Mouse (Mus musculus) thymus, postnatal 4 days (tissue): Measurements from ENCODE around the gene Pdss2.

Source experiments
- DNase-seq: peaks from one replicate; pipeline ENCODE4 v3.0.0; 2021

Gene Pdss2

DNA sequence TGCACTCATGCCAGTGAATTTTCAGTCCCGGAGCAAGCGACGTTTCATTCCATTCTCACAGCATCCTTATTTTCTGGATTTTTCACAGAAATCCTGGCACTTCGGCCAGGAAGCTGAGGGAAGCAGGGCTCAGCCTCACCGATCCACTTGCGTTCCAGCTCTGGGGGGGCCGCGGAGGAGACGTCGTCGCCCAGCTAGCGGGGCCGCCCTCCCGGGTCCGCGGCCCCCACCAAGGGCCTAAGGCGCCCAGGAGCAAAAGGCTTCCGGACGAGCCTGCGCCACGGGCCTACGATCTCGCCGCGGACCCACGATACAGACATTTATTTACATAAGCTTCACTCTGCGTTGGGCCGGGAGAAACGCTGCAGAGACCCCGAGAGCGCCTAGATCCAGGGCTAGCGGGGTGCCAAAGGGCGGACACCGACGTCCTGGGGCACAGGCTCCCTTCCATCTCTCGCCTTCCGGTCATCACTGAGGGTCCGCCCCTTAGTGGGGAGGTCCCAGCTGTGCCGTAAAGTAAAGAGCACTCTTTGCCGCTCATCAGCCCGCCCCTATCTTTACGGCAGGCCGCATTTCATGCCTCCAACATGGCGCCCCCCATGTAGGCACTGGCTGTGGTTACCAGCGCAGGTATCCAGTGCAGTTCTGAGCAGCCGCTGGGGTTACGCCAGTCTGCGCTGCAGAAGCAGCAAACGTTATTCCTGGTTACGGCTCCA is at the start of gene Pdss2:
Pdss2 (plus strand) TSS at position 577 of the 716 bp plus-strand sequence.
- DNase-seq = peak; percentile 91

DNA sequence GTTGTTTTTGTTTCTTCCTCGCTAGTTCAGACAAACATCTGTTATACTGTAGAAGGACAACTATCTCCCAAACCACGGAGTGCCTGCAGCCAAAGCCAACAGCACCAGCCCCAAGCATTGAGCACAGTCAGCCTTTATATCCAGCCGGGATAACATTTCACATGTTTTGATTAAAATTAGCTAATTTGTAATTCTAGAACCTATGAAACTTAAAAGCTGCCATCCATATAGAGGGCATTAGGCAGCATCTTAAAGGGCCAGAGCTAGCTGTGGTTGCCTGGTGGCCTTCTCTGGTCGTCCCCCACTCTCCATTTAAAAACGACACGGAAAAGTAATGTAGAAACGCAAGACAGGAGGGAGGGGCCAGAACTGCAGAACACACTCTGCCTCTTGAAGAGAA is 49.2 kb upstream of the Pdss2 start:
- no peak for DNase-seq

- no peak for DNase-seq
Observed at GRCm38 (mm10) chr10:43172554-43172953, 48.7 kb upstream of the Pdss2 start.

GRCm38 (mm10) chr10:43173141-43173827 is 48.0 kb upstream of the Pdss2 start:
- peak; percentile 30 for DNase-seq

GRCm38 (mm10) chr10:43173828-43174325 is 47.4 kb upstream of the Pdss2 start:
- DNase-seq = peak; percentile 45

GRCm38 (mm10) chr10:43174326-43175155 is 46.7 kb upstream of the Pdss2 start, which contains the start of the genes Sobp and 9030612E09Rik:
Sobp (minus strand) TSS chr10:43174530.
9030612E09Rik (plus strand) TSS chr10:43174704.
- peak; percentile 38 for DNase-seq

- no peak for DNase-seq
Observed at GRCm38 (mm10) chr10:43175156-43175601, 46.1 kb upstream of the Pdss2 start.

DNA sequence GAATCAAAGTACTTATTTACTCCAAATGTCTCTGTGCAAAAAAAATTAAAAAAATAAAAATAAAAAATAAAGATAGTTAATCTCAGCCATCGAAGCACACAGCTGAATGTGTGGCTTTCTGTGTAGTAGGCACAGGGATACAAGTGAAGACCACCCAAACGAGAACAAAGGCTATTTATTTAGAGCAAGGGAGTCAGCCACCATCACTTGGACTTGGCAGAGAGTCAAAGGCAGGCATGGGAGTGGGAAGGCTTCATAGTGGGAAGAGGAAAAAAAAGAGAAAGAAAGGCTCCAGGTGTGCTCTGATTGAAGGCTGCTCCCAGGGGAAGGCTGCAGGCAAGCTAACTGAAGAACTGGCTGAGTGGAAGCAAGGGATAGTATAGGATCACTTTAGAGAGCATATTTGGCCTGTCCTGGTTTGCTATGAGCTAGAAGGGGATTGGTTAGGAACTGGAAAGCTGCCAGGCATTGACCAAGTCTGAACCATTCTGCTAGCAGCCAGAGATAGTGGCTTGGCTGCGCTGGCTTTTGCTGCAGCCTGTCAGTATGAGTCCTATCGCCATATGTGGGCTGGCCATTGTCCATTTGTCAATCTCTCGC is 40.9 kb upstream of the Pdss2 start:
- DNase-seq = no peak

- no peak for DNase-seq
Observed at GRCm38 (mm10) chr10:43200206-43200605, 21.1 kb upstream of the Pdss2 start.

GRCm38 (mm10) chr10:43203865-43204264 is 17.4 kb upstream of the Pdss2 start:
- no peak for DNase-seq

- peak; percentile 84 for DNase-seq
Observed at GRCm38 (mm10) chr10:43211866-43212265, 9.4 kb upstream of the Pdss2 start.

DNA sequence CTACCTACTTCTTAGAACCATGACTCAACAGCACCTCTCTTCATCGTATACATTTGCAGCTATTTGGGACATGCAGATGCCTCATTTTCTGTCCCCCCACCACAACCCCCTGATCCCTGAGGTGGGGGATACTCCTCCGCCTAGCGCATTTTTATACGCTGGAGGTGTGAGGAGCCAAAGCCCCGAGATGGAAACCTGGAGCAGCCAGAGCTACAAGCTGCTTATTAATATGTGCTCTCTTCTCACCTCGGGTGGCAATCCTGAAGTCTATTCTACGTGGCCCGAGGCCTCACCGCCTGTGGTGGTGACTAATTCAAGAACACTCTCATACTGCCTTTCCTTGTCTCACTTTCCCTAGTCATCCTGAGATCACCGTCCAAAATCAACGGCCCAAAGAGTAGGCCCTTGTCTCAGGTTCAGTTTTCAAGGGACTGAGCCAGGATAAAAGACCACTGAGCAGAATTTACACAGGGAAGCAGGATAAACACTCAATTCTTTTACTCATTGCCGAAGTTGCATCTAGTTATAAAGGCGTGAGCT is 3.9 kb upstream of the Pdss2 start:
- DNase-seq = no peak

- no peak for DNase-seq
Observed at GRCm38 (mm10) chr10:43220479-43220878, 807 bp upstream of the Pdss2 start.

- peak; percentile 58 for DNase-seq
Observed at GRCm38 (mm10) chr10:43221659-43222058, 373 bp downstream of the Pdss2 start.

DNA sequence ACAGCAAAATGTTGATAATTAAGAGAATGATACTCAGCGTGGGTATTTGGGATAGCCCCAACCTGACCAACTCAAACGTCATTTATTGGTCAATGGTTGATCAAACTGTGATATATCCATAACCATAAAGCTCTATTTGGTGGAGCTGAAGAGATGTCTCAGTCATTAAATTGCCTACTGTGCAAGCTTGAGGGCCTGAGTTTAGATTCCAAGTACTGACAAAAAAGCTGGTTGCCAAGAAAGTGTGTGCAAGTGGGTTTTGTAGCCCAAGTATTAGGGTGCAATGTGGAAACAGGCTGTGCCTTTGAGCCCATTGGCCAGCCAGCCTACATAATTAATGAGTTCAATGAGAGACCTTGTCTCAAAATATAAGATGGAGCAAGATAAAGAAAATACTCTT is 2.1 kb downstream of the Pdss2 start:
- DNase-seq = no peak

DNA sequence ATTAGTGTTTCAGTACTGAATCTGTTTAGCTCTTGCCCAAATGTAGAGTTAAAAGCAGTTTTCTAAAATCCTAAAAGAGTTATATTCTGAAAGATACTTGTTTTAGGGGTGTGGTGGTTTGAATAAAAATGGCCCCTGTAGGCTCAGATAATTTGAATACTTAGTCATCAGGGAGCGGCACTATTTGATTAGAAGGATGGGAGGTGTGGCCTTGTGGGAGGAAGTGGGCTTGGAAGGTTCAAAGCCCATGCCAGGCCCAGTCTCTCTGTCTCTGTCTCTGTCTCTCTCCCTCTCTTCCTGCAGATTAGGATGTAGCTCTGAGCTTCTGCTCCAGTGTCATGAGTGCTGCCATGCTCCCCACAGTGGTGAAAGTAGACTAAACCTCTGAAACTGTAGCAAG is 5.1 kb downstream of the Pdss2 start:
- DNase-seq = no peak

GRCm38 (mm10) chr10:43229236-43229635 is 8.0 kb downstream of the Pdss2 start:
- no peak for DNase-seq

- DNase-seq = no peak
Observed at GRCm38 (mm10) chr10:43234522-43234921, 13.2 kb downstream of the Pdss2 start.

DNA sequence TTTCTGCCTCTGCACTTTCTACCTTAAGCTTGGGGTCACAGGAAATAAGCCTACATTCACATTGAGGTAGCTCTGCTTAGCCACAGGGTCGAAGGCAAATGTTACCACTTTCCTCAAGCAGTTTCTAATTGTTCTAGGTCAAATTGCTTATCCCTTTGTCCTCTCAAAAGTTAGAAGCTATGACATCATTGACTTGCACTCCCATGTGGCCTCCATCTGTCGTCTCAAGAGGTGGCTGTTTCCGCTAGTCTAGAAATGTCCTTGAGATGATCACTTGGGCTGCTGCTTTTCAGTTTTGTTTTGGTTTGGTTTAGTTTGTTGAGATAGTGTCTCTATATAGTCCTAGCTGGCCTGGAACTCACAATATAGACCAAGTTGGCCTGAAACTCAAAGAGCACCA is 13.7 kb downstream of the Pdss2 start:
- DNase-seq = no peak

GRCm38 (mm10) chr10:43235758-43236669 is 14.7 kb downstream of the Pdss2 start:
- DNase-seq = no peak

DNA sequence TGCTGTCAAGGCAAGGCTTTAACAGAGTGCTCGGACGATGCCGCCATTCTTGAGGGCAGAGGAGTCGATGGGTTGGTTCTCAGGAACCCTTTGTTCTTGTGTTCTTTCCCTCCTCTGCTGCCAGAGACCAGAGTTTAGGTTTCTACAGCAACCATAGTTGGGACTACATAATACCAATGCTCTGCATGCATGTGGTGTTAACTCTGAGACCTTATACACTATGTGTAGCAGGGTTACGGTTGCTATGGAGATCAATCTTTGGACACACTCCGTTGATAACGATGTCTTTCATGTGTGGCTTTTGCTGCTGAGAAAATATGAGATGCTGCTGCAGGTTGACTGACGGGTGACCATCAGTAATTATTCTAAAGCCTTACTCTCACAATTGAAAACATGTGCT is 20.9 kb downstream of the Pdss2 start:
- DNase-seq = no peak
